Mouse (Mus musculus): ENCODE measurements around the gene Vamp3. TPM values are rescaled to one million over a fixed set of nuclear protein-coding genes. Genes with fewer than 3 reads are reported as not detected.

The Vamp3 gene
- total and polyA plus RNA-seq, 3 experiments: 29.2 to 68.4 (median 44.1) TPM

GRCm38 (mm10) chr4:151088819-151089218, 31.1 kb upstream of the Vamp3 start:
- TF ChIP-seq MAX (IDR thresholded peaks at IDR 0.05; ENCODE audit: low read length): no peak
- no peak for TF ChIP-seq MAFK (IDR thresholded peaks at IDR 0.05; ENCODE audit: insufficient replicate concordance, low read length)
- no peak for TF ChIP-seq TCF12 (IDR thresholded peaks at IDR 0.05; ENCODE audit: low read depth, low read length)
- no peak for TF ChIP-seq EP300 (IDR thresholded peaks at IDR 0.05; ENCODE audit: low read length)
- no peak for TF ChIP-seq KAT2A (IDR thresholded peaks at IDR 0.05; ENCODE audit: insufficient replicate concordance, low read length)
- TF ChIP-seq RCOR1 (conservative IDR thresholded peaks at IDR 0.05; ENCODE audit: low read depth, low read length): no peak
- no peak for TF ChIP-seq RAD21 (IDR thresholded peaks at IDR 0.05; ENCODE audit: low read depth, low read length)
- TF ChIP-seq MEF2A (IDR thresholded peaks at IDR 0.05; ENCODE audit: borderline replicate concordance, low read depth, low read length): no peak
- no peak for TF ChIP-seq USF1 (IDR thresholded peaks at IDR 0.05; ENCODE audit: low read depth, low read length)
- no peak for TF ChIP-seq USF2 (conservative IDR thresholded peaks at IDR 0.05; ENCODE audit: low read depth, low read length)
- no peak for TF ChIP-seq HCFC1 (IDR thresholded peaks at IDR 0.05; ENCODE audit: low read depth, low read length)
- TF ChIP-seq MYC (IDR thresholded peaks at IDR 0.05; ENCODE audit: low read depth, low read length): no peak
- no peak for TF ChIP-seq NRF1 (IDR thresholded peaks at IDR 0.05; ENCODE audit: low read depth, low read length)
- TF ChIP-seq POLR2A (IDR thresholded peaks at IDR 0.05; ENCODE audit: low read depth, low read length): no peak
- no peak for TF ChIP-seq IRF4 (IDR thresholded peaks at IDR 0.05; ENCODE audit: low read depth, low read length)
- TF ChIP-seq ZC3H11A (IDR thresholded peaks at IDR 0.05; ENCODE audit: low read depth, low read length): no peak
- TF ChIP-seq E2F4 (IDR thresholded peaks at IDR 0.05; ENCODE audit: insufficient replicate concordance, low read depth, low read length): no peak
- H3K4me3 ChIP-seq (replicated peaks in 1 of 3; ENCODE audit: low read depth in 2 of 3, low read length in 2 of 3, poor library complexity in 1 of 3): no peak overlapping the region
- no peaks in the 10 kb centered on the region for H3K79me2 ChIP-seq (replicated peaks; ENCODE audit: control insufficient read depth, extremely low read depth, insufficient read depth, poor library complexity, severe bottlenecking)
- no peak overlapping the region for H3K4me2 ChIP-seq (ENCODE audit: insufficient read depth, low read depth, poor library complexity, severe bottlenecking)
- peaks cover 0 to 8% of the 10 kb centered on the region in 2 experiments; a peak in 2 of 4 replicates for H3K4me1 ChIP-seq (ENCODE audit: control insufficient read depth in 1 of 2, insufficient read depth in 2 of 2)
- H3K9me3 ChIP-seq (replicated peaks; ENCODE audit: low read length): peaks cover 8% of the 10 kb centered on the region
- dilution Hi-C loops (cut with MboI; ENCODE audit: extremely low pct_ligation_motif_present, extremely low pct_unique_long_range_greater_than_20kb, low sequenced_read_pairs): no loop called here
- no peaks in the 10 kb centered on the region for H3K27me3 ChIP-seq (replicated peaks)
- in situ Hi-C loops (cut with MboI; ENCODE audit: low pct_ligation_motif_present, low pct_unique_long_range_greater_than_20kb, low sequenced_read_pairs): no loop called here
- H3K36me3 ChIP-seq (replicated peaks in 1 of 2; ENCODE audit: control insufficient read depth in 1 of 2, insufficient read depth in 1 of 2, low read length in 1 of 2): no peaks in the 10 kb centered on the region
- H3K9ac ChIP-seq (ENCODE audit: insufficient read depth, low read depth): no peak overlapping the region
- H3K27ac ChIP-seq (ENCODE audit: insufficient read depth, low read depth): no peak overlapping the region
- no peak for DNase-seq (ENCODE audit: extremely low read depth)

GRCm38 (mm10) chr4:151087358-151087757, 29.6 kb upstream of the Vamp3 start:
- Histone ChIP-seq H3K9me3 (replicated peaks; ENCODE audit: low read length) (peaks cover 8% of the 10 kb centered on the region), H3K4me3 (replicated peaks in 1 of 3; ENCODE audit: low read depth in 2 of 3, low read length in 2 of 3, poor library complexity in 1 of 3) (no peak overlapping the region), H3K36me3 (replicated peaks in 1 of 2; ENCODE audit: control insufficient read depth in 1 of 2, insufficient read depth in 1 of 2, low read length in 1 of 2) (no peaks in the 10 kb centered on the region), H3K9ac (ENCODE audit: insufficient read depth, low read depth) (no peak overlapping the region), H3K79me2 (replicated peaks; ENCODE audit: control insufficient read depth, extremely low read depth, insufficient read depth, poor library complexity, severe bottlenecking) (no peaks in the 10 kb centered on the region), H3K4me1 (ENCODE audit: control insufficient read depth in 1 of 2, insufficient read depth in 2 of 2) (peaks cover 0 to 11% of the 10 kb centered on the region in 2 experiments; a peak in 2 of 4 replicates), H3K27ac (ENCODE audit: insufficient read depth, low read depth) (no peak overlapping the region), H3K27me3 (replicated peaks) (no peaks in the 10 kb centered on the region), H3K4me2 (ENCODE audit: insufficient read depth, low read depth, poor library complexity, severe bottlenecking) (no peak overlapping the region)
- no peak for DNase-seq (ENCODE audit: extremely low read depth)
- no peak for TF ChIP-seq MXI1 (IDR thresholded peaks at IDR 0.05; ENCODE audit: low read depth, low read length)
- peak in 1 of 2 experiments; percentile 14; a peak in 1 of 4 replicates for TF ChIP-seq CTCF (conservative IDR thresholded peaks at IDR 0.05 in 1 of 2, IDR thresholded peaks at IDR 0.05 in 1 of 2; ENCODE audit: low read depth in 2 of 2, low read length in 2 of 2)
- TF ChIP-seq HCFC1 (IDR thresholded peaks at IDR 0.05; ENCODE audit: low read depth, low read length): no peak
- no peak for TF ChIP-seq E2F4 (IDR thresholded peaks at IDR 0.05; ENCODE audit: insufficient replicate concordance, low read depth, low read length)
- peak; percentile 8; the same call in 1 of the 2 replicates for TF ChIP-seq SMC3 (IDR thresholded peaks at IDR 0.05; ENCODE audit: low read depth, low read length)
- dilution Hi-C loops (cut with MboI; ENCODE audit: extremely low pct_ligation_motif_present, extremely low pct_unique_long_range_greater_than_20kb, low sequenced_read_pairs) (no loop called here), in situ Hi-C loops (cut with MboI; ENCODE audit: low pct_ligation_motif_present, low pct_unique_long_range_greater_than_20kb, low sequenced_read_pairs) (no loop called here)
